Mouse (Mus musculus) bone marrow macrophage, adult 2 months (primary cell): ENCODE data around the gene Gm17555. TPM values are rescaled to one million over a fixed set of nuclear protein-coding genes. Genes with fewer than 3 reads are reported as not detected.
"Not testable (repeated sequence)": the region's sequence is repeated elsewhere in the genome, so short reads cannot be mapped to it uniquely, and the experiment has no call there.

Experiments
- H3K27ac ChIP-seq: 2 replicates; pipeline ENCODE4 v1.5.1; 2012; ENCODE audit warnings: low read depth, low read length; ENCODE audit not compliant: insufficient read depth
- H3K4me1 ChIP-seq: 2 replicates; pipeline ENCODE4 v1.6.1; 2012; ENCODE audit warnings: low read length; ENCODE audit not compliant: control insufficient read depth, insufficient read depth
- H3K4me3 ChIP-seq: 2 replicates; pipeline ENCODE4 v1.5.1; 2012; ENCODE audit warnings: mild to moderate bottlenecking, low read length, moderate library complexity; ENCODE audit not compliant: insufficient read depth
- CTCF ChIP-seq: IDR thresholded peaks from 2 replicates; pipeline ENCODE4 v1.5.1; 2012; ENCODE audit warnings: low read depth, mild to moderate bottlenecking, low read length, moderate library complexity
- POLR2A ChIP-seq: IDR thresholded peaks from 2 replicates; pipeline ENCODE4 v1.6.1; 2012; ENCODE audit warnings: mild to moderate bottlenecking, low read depth, low read length, borderline replicate concordance
- polyA plus RNA-seq: library from polyadenylated mRNA; stranded (reverse); fragments of >200 nt; gene quantifications from 2 replicates; pipeline ENCODE4 v1.2.4, GENCODE M21; 2012; ENCODE audit not compliant: missing spikeins, insufficient read depth, insufficient read length

Gm17555 gene
- polyA plus RNA-seq = not detected in 2 replicates

DNA sequence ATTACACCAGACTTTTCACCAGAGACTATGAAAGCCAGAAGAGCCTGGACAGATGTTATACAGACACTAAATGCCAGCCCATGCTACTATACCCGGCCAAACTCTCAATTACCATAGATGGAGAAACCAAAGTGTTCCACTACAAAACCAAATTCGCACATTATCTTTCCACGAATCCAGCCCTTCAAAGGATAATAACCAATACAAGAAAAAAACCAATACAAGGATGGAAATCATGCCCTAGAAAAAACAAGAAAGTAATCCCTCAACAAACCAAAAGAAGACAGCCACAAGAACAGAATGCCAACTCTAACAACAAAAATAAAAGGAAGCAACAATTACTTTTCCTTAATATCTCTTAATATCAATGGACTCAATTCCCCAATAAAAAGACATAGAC, at the start of gene Gm17555:
Gene Gm17555, plus strand, starts transcription at position 301 of the 400 bp plus-strand sequence.
- H3K4me3 ChIP-seq, H3K27ac ChIP-seq, H3K4me1 ChIP-seq: not testable (repeated sequence)

DNA sequence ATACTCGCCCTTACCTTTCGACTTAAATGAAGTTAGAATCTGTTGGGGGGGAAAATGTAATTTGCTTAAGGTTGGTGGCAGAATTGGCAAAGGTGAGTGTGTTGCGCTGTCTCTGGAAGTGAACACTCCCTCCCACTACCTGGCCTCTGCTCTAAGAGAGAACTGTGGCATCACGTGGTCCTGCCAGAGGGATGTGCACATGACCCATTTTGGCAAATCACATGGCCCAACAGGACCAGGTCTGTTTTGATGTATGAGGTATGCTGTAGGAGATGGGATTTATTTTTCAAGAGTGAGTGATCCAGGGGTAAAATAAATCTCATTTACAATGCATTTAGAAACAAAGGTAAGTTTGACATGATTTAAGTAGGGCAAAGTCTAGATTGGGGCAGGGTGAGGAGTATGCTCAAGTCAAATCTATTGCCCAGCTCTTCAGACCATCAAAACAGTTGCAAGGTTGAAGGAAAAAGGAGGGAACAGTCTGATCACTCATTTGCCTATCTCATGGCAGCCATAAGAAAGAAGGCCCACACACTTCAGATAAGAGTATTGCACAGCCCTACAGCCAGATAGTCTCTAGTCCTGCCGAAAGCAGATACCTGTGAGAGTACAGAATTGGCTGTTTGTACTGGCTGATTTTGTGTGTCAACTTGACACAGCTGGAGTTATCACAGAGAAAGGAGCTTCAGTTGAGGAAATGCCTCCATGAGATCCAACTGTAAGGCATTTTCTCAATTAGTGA, 49.5 kb upstream of the Gm17555 start:
- TF ChIP-seq CTCF (no peak), POLR2A (no peak)
- H3K4me3 ChIP-seq = no peak overlapping the region
- H3K27ac ChIP-seq = no peak overlapping the region
- H3K4me1 ChIP-seq = peaks cover 8% of the 10 kb centered on the region

GRCm38 (mm10) chr2:126166335-126166734, 48.6 kb upstream of the Gm17555 start:
- Histone ChIP-seq H3K4me3 (no peak overlapping the region), H3K4me1 (peaks cover 12% of the 10 kb centered on the region), H3K27ac (no peak overlapping the region)
- no peak for TF ChIP-seq CTCF
- no peak for TF ChIP-seq POLR2A

DNA sequence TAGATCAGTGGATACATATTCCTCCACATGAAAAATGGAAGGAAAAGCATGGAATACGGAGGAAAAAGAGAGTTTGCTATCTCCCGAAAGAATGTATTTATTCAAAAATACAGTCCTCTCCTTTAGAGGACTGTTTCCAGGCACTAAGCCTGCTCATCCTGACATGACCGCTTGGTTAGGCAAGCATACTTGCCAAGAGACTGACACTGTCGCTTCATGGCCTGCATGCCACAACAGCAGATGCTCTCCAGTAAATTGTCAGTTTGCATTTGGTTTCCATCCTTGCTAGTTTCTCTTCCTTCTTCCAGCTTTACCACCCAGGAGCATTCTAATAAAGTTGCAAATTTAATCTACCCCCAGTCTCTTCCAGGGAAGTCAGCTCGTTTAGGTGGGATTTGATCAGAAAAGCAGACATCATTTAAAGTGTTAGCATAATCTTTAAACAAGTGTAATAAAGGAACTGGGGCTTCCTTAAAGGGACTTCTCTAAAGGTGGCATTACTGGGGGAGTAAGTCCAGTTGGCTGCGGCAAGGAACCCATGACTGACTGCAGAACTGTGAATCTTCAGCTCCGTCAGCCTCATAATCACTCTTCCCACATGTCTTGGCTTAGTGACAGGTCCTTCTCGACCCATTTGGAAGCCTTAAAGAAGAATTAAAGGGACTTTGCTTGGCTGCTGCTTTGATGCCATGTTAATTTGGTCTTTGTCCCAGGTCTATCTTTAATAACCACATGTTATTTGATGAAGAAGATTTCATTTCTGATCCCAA, 47.9 kb upstream of the Gm17555 start:
- Histone ChIP-seq H3K27ac (no peak overlapping the region), H3K4me1 (peaks cover 12% of the 10 kb centered on the region), H3K4me3 (no peak overlapping the region)
- TF ChIP-seq POLR2A (no peak), CTCF (no peak)

DNA sequence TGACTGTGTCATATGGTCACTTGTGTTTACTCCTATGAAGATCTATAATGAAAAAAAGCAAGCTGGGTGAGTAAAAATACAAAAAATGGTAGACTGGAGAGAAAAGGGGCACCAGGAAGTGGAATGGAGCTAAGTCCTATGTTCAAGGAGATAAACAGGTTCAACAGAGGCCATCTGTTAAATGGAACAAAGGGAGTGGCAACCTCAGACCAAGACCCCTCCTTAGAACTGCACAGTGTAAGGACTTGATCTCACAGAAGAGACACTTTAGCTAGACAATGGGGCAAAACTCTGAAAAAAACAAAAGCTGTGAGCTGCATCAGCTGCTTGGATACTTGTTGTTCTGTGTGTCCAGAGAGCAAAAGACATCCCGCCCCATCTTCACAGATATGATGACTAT, 43.5 kb upstream of the Gm17555 start:
- H3K4me3 ChIP-seq = no peak overlapping the region
- TF ChIP-seq CTCF = no peak
- TF ChIP-seq POLR2A = no peak
- H3K27ac ChIP-seq = no peak overlapping the region
- peaks cover 5% of the 10 kb centered on the region; the same call in 1 of the 2 replicates for H3K4me1 ChIP-seq

GRCm38 (mm10) chr2:126191306-126191705, 23.6 kb upstream of the Gm17555 start:
- H3K4me3 ChIP-seq = no peak overlapping the region
- no peaks in the 10 kb centered on the region for H3K4me1 ChIP-seq
- TF ChIP-seq CTCF = no peak
- no peak for TF ChIP-seq POLR2A
- H3K27ac ChIP-seq = no peak overlapping the region

DNA sequence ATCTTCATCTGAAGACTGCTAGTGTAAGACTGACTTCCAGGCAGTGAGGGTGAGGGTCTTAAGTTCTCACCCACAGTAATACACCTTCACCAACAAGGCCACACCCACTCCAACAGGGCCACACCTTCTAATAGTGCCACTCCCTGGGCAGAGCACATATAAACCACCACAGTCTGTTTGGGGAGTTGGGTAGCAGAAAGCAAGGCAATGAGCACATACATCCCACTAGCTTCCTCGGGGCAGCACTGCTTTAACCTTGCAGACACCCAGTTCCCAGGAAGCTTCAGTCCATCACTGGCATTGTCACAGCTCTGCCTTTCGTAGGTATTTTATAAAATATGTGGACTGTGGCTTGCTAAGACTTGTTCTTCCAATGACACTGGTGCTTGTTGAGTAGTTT, 22.8 kb upstream of the Gm17555 start:
- TF ChIP-seq CTCF (no peak), POLR2A (no peak)
- no peaks in the 10 kb centered on the region for H3K4me1 ChIP-seq
- H3K27ac ChIP-seq = no peak overlapping the region
- no peak overlapping the region for H3K4me3 ChIP-seq

DNA sequence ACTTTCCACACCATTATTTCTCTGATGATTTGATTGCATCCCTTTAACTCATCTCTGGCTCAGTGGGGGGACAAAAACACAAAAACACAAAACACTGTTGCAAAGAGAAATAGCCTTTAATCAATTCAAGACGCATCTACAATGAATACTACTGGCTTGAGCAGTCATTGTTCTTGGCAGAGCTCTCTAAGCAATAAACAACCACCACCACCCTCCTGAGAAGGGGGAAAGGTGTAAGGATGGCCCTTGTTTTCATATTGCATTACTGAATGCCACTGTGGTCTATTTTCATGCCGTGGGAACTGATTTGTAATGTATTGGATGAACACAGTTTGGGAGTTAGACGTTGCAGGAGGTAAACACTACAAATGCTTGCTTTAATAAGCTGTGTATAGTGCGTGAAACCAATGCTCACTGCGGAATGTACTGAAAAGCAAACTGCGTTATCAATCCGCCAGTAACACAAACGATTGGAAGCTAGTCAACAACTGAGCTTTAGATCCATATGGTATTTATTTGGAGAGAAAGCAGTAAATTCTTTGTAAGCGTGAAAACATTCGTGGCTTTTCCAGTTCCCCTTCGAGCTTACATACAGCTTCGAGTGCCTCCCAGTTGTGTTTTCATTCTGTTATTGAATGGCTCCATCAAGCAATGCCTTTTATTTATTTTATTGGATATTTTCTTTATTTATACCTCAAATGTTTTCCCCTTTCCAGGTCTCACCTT, 19.1 kb upstream of the Gm17555 start:
- TF ChIP-seq CTCF = no peak
- TF ChIP-seq POLR2A = no peak
- no peaks in the 10 kb centered on the region for H3K4me1 ChIP-seq
- no peak overlapping the region for H3K4me3 ChIP-seq
- no peak overlapping the region for H3K27ac ChIP-seq

DNA sequence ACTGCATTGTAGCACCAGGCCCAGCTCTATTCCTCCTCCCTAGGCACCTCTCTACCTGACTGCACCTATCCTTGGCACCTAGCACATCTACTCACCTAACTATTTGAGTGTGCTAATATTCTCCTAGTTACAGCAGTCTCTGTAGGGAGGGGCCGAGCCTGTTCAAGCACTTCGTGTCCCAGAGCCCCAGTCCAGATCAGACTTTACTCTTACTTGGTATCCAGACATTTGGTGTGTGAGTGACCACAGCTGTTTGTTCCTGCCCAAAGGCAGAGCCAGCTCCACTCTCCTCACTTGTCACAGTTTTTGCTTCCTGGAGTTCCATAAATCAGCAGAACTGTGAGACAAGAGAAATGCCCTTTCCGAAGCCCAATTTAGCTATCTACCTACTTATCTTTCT, 15.9 kb upstream of the Gm17555 start:
- Histone ChIP-seq H3K27ac (no peak overlapping the region), H3K4me3 (no peak overlapping the region), H3K4me1 (no peaks in the 10 kb centered on the region)
- no peak for TF ChIP-seq CTCF
- TF ChIP-seq POLR2A = no peak

DNA sequence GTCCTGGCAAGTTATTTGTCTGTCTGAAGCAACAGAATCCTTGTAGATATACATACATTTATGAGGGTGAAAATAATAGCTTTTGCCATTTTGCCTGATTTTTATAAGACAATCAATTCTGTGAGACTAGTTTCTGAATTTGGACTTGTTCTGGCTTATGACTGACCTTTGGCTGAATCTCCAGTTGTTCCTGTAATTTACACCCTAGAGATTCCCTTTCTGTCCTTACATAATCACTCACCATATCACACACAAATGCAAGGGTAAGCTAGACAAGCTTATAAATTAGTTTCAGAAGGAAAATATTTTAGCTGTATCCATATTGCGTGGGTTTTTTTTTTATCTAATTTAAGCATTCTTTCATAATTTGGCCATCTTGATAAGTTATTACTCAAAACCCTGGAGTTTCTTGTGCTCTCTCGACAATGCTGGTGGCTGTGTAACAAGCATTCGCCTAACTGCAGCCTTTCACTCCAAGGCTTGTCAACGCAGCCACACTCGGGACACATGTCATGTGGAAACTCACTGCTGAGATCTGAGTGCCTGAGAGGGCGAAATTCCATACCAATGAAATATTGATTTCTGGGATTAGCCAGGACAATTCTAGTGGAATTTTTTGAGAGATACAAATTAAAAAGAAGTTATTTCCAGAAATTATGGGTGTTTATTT, 3.8 kb upstream of the Gm17555 start:
- H3K4me3 ChIP-seq = no peak overlapping the region
- TF ChIP-seq POLR2A (no peak), CTCF (no peak)
- no peak overlapping the region for H3K27ac ChIP-seq
- H3K4me1 ChIP-seq = no peaks in the 10 kb centered on the region
